Mouse (Mus musculus) cerebellum, postnatal 14 days (tissue): Measurements from ENCODE around the gene Atp5k.

Experiments
- DNase-seq, 2 experiments: peaks; one replicate each; pipeline ENCODE4 v3.0.0; 2021; ENCODE audit warnings: mixed read lengths in 2 of 2

Gene Atp5k

GRCm38 (mm10) chr5:108423427-108423826 lies 10.8 kb downstream of the Atp5k start:
- no peak for DNase-seq

DNA sequence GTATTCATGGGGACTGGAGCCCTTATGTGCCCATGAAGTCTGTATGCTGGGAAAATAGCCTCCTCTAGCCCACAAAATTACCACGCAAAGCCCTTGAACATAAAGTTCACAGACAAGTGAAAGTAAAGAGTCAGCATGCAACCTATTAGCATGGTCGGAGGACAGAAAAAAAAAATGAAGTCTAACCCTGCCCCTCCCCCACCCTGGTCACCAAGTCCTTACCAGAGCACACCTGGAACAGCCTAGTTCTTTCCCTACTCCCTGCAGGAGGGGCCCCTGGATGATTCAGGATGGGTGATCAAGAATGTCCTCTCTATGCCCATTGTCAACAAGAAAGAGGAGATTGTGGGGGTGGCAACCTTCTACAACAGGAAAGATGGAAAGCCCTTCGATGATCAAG lies 11.5 kb downstream of the Atp5k start:
- no peak for DNase-seq

DNA sequence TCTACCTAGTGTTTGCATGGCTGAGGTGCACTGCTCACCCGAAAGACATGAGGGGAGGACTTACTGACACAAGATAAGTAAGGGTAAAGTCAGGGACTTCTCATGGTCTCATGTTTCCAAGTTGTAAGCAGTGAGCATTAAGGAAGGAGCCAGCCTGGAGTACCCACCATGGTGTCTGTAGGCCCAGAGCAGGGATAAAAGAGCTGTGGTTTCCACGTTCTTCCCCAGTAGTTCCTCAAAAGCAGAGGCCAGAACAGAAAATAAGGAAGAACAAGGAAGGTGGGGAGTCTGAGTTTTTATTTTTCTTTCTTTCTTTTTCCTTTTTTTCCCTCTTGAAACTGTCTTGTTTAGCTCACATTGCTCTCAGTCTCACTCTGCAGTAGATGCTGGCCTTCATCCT lies 19.5 kb downstream of the Atp5k start:
- DNase-seq: no peak

DNA sequence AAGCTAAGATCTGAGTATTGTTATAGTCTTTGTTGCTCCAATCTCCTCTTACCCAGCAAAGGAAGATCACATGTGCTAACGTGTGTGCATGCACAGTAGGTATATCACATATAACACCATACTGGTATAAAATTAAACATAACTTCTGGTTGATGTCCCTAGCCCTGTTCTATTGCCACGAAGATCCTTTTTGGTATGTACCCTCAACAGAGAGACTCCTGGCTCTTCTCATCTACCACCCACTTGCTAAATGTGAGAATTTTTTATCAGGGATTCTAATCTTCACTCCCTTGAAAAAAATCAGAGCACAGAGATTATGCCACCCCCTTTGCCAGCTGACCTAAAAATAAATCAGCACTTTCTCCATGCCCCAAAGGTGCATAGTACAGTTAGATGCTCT lies 27.3 kb downstream of the Atp5k start:
- no peak for DNase-seq

DNA sequence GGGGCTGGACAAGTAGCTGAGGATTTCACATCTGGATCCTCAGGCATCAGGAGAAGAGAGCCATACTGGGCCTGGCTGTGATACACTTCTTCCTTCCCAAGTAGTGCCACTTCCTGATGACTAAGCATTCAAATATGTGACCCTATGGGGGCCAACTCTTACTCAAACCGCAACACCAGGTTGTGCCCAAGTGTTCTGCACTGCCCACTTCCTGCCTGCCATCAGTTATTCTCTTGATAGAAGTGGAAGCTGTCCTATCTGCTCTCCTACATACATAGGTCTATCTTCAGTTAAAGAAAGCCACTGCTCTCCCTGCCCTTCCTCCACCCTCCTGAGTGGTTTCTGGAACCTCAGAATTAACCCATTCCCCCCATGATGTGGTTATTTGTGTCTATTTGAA lies 28.8 kb downstream of the Atp5k start:
- DNase-seq: no peak

GRCm38 (mm10) chr5:108403453-108403852 lies 30.8 kb downstream of the Atp5k start:
- no peak for DNase-seq

GRCm38 (mm10) chr5:108389744-108390143 lies 44.5 kb downstream of the Atp5k start:
- no peak for DNase-seq

- no peak for DNase-seq
Observed at GRCm38 (mm10) chr5:108388201-108388600, 46.0 kb downstream of the Atp5k start, which contains the start of gene Pde6b. Gene Pde6b, plus strand, starts transcription at chr5:108388391.

GRCm38 (mm10) chr5:108386449-108386848 lies 47.8 kb downstream of the Atp5k start:
- DNase-seq: no peak

- no peak for DNase-seq
Observed at GRCm38 (mm10) chr5:108385632-108386031, 48.6 kb downstream of the Atp5k start.
